Mouse (Mus musculus) liver, postnatal 0 days (tissue): Measurements from ENCODE around the gene Adh7. TPM values are rescaled to one million over a fixed set of nuclear protein-coding genes. Genes with fewer than 3 reads are reported as not detected.

Experiments used
- ATAC-seq: fragments of 200-750 bp; cut with Nextera tagmentation; 2 replicates; pipeline ENCODE4 v1.8.0; 2017; ENCODE audit warnings: mild to moderate bottlenecking, moderate library complexity
- DNase-seq: peaks from one replicate; pipeline ENCODE4 v3.0.0-alpha.2; 2016
- H3K27ac ChIP-seq: fragments of 300-500 bp; sonication (generic); 2 replicates; pipeline ENCODE4 v1.5.1; 2014; ENCODE audit warnings: antibody characterized with exemption, moderate library complexity, mild to moderate bottlenecking, low read depth
- H3K27me3 ChIP-seq: fragments of 300-500 bp; sonication (generic); 2 replicates; pipeline ENCODE4 v1.6.1; 2014; ENCODE audit warnings: low read length, control low read depth, mixed read lengths; ENCODE audit not compliant: insufficient read depth
- H3K36me3 ChIP-seq: fragments of 300-500 bp; sonication (generic); replicated peaks from 2 replicates; pipeline ENCODE4 v1.6.1; 2014; ENCODE audit warnings: mild to moderate bottlenecking, control low read depth, low read length, moderate library complexity, mixed read lengths; ENCODE audit not compliant: insufficient read depth
- H3K4me1 ChIP-seq: fragments of 300-500 bp; sonication (generic); 2 replicates; pipeline ENCODE4 v1.6.1; 2014; ENCODE audit warnings: antibody characterized with exemption, mild to moderate bottlenecking, control low read depth; ENCODE audit not compliant: insufficient read depth
- H3K4me2 ChIP-seq: fragments of 300-500 bp; sonication (generic); 2 replicates; pipeline ENCODE4 v1.6.1; 2014; ENCODE audit warnings: low read depth, mild to moderate bottlenecking, low read length, moderate library complexity, mixed read lengths
- H3K4me3 ChIP-seq: fragments of 300-500 bp; sonication (generic); 2 replicates; pipeline ENCODE4 v1.5.1; 2014; ENCODE audit warnings: low read depth, low read length
- H3K9ac ChIP-seq: fragments of 300-500 bp; sonication (generic); replicated peaks from 2 replicates; pipeline ENCODE4 v1.6.1; 2014; ENCODE audit warnings: mild to moderate bottlenecking, moderate library complexity
- H3K9me3 ChIP-seq: fragments of 300-500 bp; sonication (generic); 2 replicates; pipeline ENCODE4 v1.6.1; 2016; ENCODE audit warnings: mild to moderate bottlenecking, control low read depth, low read length, mixed read lengths
- CTCF ChIP-seq: sonication (generic); IDR thresholded peaks from 2 replicates; pipeline ENCODE4 v1.5.1; 2016; ENCODE audit warnings: antibody characterized with exemption, low read depth
- EP300 ChIP-seq: IDR thresholded peaks from 2 replicates; pipeline ENCODE4 v1.6.1; 2016; ENCODE audit warnings: antibody characterized with exemption, low read depth, mild to moderate bottlenecking
- WGBS: fragments of 180-500 bp; shearing (Covaris S2); extraction: QIAGEN DNeasy Blood & Tissue Kit; methylation state at CpG from one replicate; pipeline ENCODE4 v1.1.7; 2014; ENCODE audit not compliant: insufficient replicate concordance; 5-methylcytosine and 5-hydroxymethylcytosine counted together
- polyA plus RNA-seq: library from polyadenylated mRNA; unstranded; fragments of >200 nt; fragmentation: Nextera tagmentation; extraction: Ambion mirVana; gene quantifications from 2 replicates; pipeline ENCODE4 v1.2.1, GENCODE M21; 2015

Adh7 gene
- polyA plus RNA-seq, 1 experiment from 2014 or later = 6.2 TPM

GRCm38 (mm10) chr3:138226476-138226875, 8.9 kb downstream of the Adh7 start:
- Histone ChIP-seq H3K9me3 (no peaks in the 10 kb centered on the region), H3K27ac (peak overlapping the region; percentile 84), H3K4me1 (peaks cover 24% of the 10 kb centered on the region), H3K36me3 (no peaks in the 10 kb centered on the region), H3K9ac (no peak overlapping the region), H3K27me3 (no peaks in the 10 kb centered on the region), H3K4me2 (no peak overlapping the region), H3K4me3 (no peak overlapping the region)
- DNase-seq = no peak
- 86% methylated on average over 6 of the region's 6 CpGs for WGBS
- ATAC-seq = no peak
- no peak for TF ChIP-seq EP300
- no peak for TF ChIP-seq CTCF

- WGBS = 65% methylated on average over 2 of the region's 2 CpGs
- H3K36me3 ChIP-seq = no peaks in the 10 kb centered on the region
- no peak overlapping the region for H3K4me2 ChIP-seq
- no peak for DNase-seq
- H3K4me3 ChIP-seq = no peak overlapping the region
- H3K9ac ChIP-seq = no peak overlapping the region
- H3K27me3 ChIP-seq = no peaks in the 10 kb centered on the region
- no peak for TF ChIP-seq CTCF
- peak; percentile 77 for TF ChIP-seq EP300
- H3K4me1 ChIP-seq = peaks cover 24% of the 10 kb centered on the region
- ATAC-seq = peak; percentile 56
- H3K9me3 ChIP-seq = no peaks in the 10 kb centered on the region
- H3K27ac ChIP-seq = peak overlapping the region; percentile 84
These were observed 9.5 kb downstream of the Adh7 start for GRCm38 (mm10) chr3:138227082-138227481.

DNA sequence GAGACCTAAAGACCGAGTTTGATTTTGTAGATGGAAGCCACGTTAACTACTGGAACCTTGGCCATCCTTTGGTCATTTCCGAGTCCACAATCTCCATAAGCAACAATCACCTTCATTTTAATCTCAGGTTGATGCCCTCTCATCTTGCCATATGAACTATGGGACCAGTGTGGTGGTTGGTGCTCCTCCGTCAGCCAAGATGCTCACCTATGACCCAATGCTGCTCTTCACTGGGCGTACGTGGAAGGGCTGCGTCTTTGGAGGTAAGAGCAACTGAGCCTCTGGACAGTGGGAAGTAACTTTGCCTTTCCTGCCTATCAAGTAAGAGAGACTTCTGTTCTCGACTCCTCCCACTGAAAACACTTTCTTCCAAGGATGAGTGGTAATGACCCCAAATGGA, 10.2 kb downstream of the Adh7 start:
- Histone ChIP-seq H3K27me3 (no peaks in the 10 kb centered on the region), H3K27ac (peak overlapping the region; percentile 77), H3K4me2 (no peak overlapping the region), H3K4me1 (peaks cover 21% of the 10 kb centered on the region), H3K9me3 (no peaks in the 10 kb centered on the region), H3K4me3 (no peak overlapping the region), H3K9ac (no peak overlapping the region), H3K36me3 (no peaks in the 10 kb centered on the region)
- 89% methylated on average over 8 of the region's 8 CpGs for WGBS
- DNase-seq (no peak), ATAC-seq (no peak)
- TF ChIP-seq CTCF (no peak), EP300 (no peak)

- WGBS = 83% methylated on average over 1 of the region's 1 CpGs
- H3K27ac ChIP-seq = peak overlapping the region; percentile 77
- DNase-seq = no peak
These were observed 11.9 kb downstream of the Adh7 start for GRCm38 (mm10) chr3:138229448-138229847.

DNA sequence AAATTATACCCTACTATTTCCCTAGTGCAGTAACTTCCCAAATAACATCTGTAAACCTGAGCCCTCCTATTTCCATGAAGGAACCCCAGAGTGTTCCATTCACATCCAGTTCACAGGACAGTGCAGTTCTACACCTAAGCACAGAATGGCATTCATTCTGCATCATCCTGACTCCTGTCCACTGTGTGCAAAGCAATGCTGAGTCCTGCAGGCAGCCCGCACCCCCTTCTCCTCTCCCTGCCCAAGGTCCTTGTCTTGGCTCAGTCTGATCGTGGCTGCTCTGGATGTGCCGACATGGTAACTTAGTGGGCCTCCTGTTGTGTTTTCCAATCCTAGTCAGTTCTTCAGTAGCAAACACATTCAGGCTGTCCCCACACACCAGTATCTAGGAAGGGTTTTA, 12.7 kb downstream of the Adh7 start:
- Histone ChIP-seq H3K9me3 (no peaks in the 10 kb centered on the region), H3K36me3 (no peaks in the 10 kb centered on the region), H3K4me2 (no peak overlapping the region), H3K9ac (no peak overlapping the region), H3K27ac (no peak overlapping the region), H3K27me3 (no peaks in the 10 kb centered on the region), H3K4me3 (no peak overlapping the region), H3K4me1 (peaks cover 9% of the 10 kb centered on the region)
- WGBS = 77% methylated on average over 3 of the region's 3 CpGs
- ATAC-seq (no peak), DNase-seq (no peak)
- no peak for TF ChIP-seq EP300
- no peak for TF ChIP-seq CTCF

More at GRCm38 (mm10) chr3:138229448-138229847, 11.9 kb downstream of the Adh7 start:
- no peaks in the 10 kb centered on the region for H3K9me3 ChIP-seq
- peaks cover 15% of the 10 kb centered on the region for H3K4me1 ChIP-seq
- no peak overlapping the region for H3K4me2 ChIP-seq
- H3K36me3 ChIP-seq = no peaks in the 10 kb centered on the region
- TF ChIP-seq CTCF = no peak
- no peak for TF ChIP-seq EP300
- no peak overlapping the region for H3K4me3 ChIP-seq
- H3K9ac ChIP-seq = no peak overlapping the region
- H3K27me3 ChIP-seq = no peaks in the 10 kb centered on the region
- ATAC-seq = no peak

DNA sequence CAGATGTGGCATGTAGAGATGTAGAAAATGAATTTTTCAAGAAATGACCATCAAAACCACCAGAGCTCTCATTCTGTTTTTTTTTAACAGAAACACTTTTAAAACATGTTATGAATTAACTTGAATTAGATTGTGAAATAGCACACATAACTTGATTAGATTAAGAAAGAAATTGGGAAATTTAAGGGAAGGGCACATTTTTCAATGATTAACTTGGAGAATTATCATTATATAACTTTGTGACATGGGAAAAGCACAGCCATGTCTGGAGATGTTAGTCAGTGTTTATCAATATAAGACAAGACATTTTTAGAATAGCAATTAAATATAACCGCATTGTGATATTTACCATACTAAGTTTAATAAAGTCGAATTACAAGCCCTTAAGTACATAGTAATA, 14.0 kb downstream of the Adh7 start:
- no peak overlapping the region for H3K9ac ChIP-seq
- ATAC-seq = no peak

DNA sequence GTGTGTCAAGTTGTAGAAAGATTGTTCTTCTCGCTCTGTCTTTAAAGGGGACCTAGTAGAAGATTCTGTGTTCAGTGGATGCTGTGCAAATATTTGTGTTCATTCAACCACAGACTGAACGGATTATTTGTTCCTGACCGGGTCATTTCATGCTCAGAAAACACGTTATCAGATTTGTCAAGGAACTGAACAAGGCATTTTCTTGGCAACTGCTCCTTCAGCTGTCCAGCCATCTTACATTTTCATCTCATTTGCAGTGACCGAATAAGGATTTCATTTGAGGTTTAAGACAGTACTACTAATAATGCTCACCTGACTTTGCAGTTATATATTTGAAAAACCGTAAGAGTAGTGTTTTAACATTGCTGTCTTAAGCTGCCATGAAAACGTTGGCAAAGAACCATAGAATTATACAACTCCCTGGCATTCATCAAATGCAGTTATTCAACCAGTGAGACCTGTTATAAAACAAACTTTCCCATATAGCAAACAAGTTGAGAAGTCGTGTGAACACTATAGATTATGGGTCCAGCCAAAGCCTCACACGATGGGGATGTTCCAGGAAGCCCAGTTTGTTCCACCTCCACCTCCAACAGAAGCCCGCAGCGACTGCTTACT, 19.1 kb downstream of the Adh7 start:
- peak overlapping the region; percentile 60 for H3K27ac ChIP-seq
- H3K9me3 ChIP-seq = no peaks in the 10 kb centered on the region
- 62% methylated on average over 11 of the region's 11 CpGs for WGBS
- H3K9ac ChIP-seq = no peak overlapping the region
- ATAC-seq (no peak), DNase-seq (no peak)
- TF ChIP-seq CTCF = no peak
- no peak for TF ChIP-seq EP300
- H3K27me3 ChIP-seq = no peaks in the 10 kb centered on the region
- no peak overlapping the region for H3K4me3 ChIP-seq
- H3K36me3 ChIP-seq = no peaks in the 10 kb centered on the region
- H3K4me2 ChIP-seq = no peak overlapping the region
- H3K4me1 ChIP-seq = peaks cover 8% of the 10 kb centered on the region

More for the DNA sequence above, 14.0 kb downstream of the Adh7 start:
- no peaks in the 10 kb centered on the region for H3K9me3 ChIP-seq
- TF ChIP-seq CTCF (no peak), EP300 (no peak)
- no peak overlapping the region for H3K4me3 ChIP-seq
- peaks cover 5% of the 10 kb centered on the region for H3K4me1 ChIP-seq
- H3K27me3 ChIP-seq = no peaks in the 10 kb centered on the region
- 73% methylated on average over 2 of the region's 2 CpGs for WGBS
- no peak overlapping the region for H3K4me2 ChIP-seq
- DNase-seq = no peak
- no peaks in the 10 kb centered on the region for H3K36me3 ChIP-seq
- H3K27ac ChIP-seq = no peak overlapping the region
